Mouse (Mus musculus) thymus, adult 2 months (tissue): ENCODE measurements around the gene Mfn2.

Experiments
- CTCF ChIP-seq: fragments of 200-500 bp; IDR thresholded peaks from 2 replicates; pipeline ENCODE4 v1.5.1; 2012; ENCODE audit warnings: mild to moderate bottlenecking, control low read depth, low read length, moderate library complexity, borderline replicate concordance; ENCODE audit not compliant: control insufficient read depth, poor library complexity, insufficient read depth; ENCODE audit errors: extremely low read depth
- POLR2A ChIP-seq: fragments of 200-500 bp; IDR thresholded peaks from 2 replicates; pipeline ENCODE4 v1.6.1; 2012; ENCODE audit warnings: mild to moderate bottlenecking, low read length, control low read depth, moderate library complexity; ENCODE audit not compliant: control insufficient read depth, poor library complexity, insufficient read depth; ENCODE audit errors: extremely low read depth

DNA sequence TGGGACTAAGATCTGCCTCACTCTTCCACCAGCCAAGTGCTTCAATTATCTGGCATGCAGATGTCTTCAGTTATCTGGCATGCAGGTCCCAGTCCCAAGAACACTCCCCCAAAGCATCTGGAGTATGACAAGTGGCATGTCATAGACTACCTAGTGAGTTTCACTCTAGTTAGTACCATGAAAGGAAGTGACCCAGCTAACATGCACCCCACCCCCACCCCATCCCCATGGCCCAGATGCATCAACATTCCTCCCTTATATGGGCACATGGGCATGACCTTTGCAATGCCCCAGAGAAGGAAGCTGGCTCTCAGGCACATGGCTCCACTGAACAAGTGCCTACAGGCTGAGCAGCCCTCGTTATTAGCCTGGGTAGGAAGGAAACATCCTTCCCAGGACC, 8.1 kb downstream of the Mfn2 start:
- no peak for TF ChIP-seq POLR2A
- TF ChIP-seq CTCF, result no peak
